Mouse (Mus musculus) erythroblast, embryonic 14.5 days (primary cell): ENCODE data around the gene Ralgps2.

Source experiments
- GATA1 ChIP-seq: IDR thresholded peaks from 2 replicates; pipeline ENCODE4 v1.6.1; 2012; ENCODE audit warnings: low read length, inconsistent platforms, mixed read lengths
- TAL1 ChIP-seq: IDR thresholded peaks from 3 replicates; pipeline ENCODE4 v1.6.1; 2012; ENCODE audit warnings: low read length, inconsistent platforms, mixed read lengths

- TF ChIP-seq TAL1 (no peak), GATA1 (no peak)
Measured at GRCm38 (mm10) chr1:156916361-156916760, 23.1 kb downstream of the Ralgps2 start.
